Mouse (Mus musculus): Measurements from ENCODE around the gene Csmd2. TPM values are rescaled to one million over a fixed set of nuclear protein-coding genes. Genes with fewer than 3 reads are reported as not detected.

Gene Csmd2
- total RNA-seq, 2 experiments from 2014 or later: 39.8 to 44.0 TPM

GRCm38 (mm10) chr4:128402706-128403105, 415.0 kb downstream of the Csmd2 start:
- no peak for DNase-seq (ENCODE audit: low spot score in 2 of 2)

DNA sequence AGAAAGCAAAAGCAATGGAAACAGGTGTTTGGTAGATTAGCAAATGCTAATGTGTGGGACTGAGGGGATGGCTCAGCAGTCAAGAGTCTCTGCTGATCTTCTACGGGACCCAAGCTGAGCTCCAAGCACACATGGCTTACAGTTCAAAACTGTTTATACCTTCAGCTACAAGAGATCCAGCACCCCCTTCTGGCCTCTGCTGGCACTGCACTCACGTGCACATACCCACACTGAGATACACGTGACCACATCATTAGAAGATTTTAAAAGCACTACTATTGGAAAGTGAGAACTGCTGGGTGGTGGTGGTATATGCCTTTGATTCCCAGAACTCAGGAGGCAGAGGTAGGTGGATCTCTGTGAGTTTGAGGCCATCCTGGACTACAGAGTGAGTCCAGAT, 417.9 kb downstream of the Csmd2 start:
- DNase-seq (ENCODE audit: low spot score in 2 of 2): no peak

DNA sequence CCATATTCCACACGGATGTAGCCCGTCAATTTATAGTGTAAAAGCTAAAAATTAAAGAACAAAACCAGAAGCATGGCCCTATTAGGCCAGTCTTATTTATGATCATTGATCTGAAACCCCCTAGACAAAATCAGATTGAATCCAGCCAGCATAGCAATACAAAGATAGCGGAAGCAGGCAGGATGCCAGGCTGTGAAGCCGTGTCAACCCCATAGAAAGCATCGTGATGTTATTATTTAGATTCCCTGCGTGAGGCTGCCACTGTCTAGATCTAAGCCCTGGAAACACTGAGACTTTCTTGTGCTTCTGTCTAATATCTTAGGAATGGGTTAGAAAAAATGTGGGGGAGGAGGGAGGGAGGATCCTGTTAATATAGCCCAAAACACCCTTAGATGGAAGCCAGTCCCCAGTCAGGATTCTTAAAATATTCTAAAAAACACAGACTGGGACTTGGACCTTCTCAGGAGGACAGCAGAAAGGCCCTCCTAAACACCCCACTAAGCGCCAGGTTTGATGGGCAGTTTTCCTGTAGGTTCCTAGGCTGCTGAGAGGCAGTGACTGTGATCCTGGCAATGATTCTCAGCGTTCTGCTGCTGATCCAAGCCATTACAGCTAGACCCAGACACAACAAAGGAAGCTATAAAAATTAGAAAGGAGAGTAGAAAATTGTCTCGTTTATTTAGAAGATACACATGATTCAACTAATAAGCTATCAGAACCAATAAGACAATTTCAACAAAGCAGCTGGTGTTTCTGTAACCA, 419.6 kb downstream of the Csmd2 start:
- DNase-seq (ENCODE audit: low spot score in 2 of 2): no peak

- DNase-seq (ENCODE audit: low spot score in 2 of 2): peak; percentile 73 to 82
Measured at GRCm38 (mm10) chr4:128411941-128412630, 424.4 kb downstream of the Csmd2 start.

DNA sequence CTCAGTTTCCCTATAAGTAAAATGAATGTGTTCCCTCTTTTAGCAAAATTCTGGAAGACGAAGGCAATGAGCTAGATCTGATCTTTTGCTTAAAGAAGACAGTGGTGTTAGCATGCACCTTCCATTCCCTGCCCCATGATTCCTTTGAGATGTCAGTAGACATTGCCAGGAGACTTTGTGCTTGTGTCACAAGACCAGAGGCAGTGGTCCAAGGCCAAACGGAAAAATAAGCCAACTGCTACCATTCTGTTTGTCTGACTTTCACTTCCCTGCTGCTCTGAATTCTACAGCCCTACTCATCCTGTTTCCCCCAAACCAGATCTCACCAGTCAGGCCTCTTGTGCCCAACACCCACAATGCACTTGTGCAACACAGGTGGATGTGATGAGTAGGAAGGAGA, 427.1 kb downstream of the Csmd2 start:
- DNase-seq (ENCODE audit: low spot score in 2 of 2): no peak

DNA sequence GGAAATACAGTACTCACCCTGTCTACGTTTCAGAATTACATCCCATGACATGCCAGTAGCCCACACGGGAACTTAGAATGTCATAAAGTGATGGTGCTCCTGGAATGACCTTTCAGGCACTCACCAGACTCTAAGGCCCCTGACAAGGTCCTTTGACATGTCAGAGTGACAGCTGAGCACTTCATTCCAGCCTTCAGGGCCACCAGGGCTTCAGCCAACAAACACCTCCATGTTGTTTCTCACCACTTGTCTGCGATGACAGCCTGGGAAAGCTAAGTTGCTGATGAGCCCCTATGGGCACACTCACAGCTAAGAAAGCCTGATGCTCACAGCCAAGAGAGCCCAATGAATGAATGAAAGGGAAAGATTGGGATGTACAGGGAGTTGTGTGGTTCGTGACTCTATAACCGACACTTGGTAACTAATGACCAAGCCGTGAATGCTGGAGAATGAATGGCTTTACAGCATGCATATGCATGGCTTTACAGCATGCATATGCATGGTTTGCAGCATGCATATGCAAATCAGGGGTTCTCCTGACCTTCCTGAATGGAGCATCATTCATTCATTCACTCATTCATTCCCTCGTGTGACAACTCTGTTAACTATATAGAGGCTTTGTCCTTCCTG, 432.4 kb downstream of the Csmd2 start:
- no peak for DNase-seq (ENCODE audit: low spot score in 2 of 2)

DNA sequence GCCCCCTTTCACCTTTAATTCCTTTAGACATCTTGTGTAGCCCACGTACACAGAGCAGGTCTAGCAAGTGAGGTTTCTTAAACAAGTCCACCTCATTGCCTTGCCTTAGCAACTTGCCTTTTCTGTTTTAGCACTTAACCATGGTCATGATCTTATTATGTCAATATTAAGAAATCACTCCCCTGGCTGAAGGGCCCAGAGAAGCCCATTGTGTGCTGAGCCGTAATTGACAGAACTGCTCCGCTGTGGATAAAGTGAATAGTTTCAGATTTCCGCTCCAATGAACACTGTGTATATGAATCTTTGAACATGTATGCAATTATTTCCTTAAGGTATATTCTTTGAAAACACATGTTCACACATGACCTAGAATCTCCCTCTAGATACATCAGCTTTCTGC, 434.8 kb downstream of the Csmd2 start:
- no peak for DNase-seq (ENCODE audit: low spot score in 2 of 2)

GRCm38 (mm10) chr4:128425339-128425738, 437.7 kb downstream of the Csmd2 start:
- DNase-seq (ENCODE audit: low spot score in 2 of 2): no peak

- DNase-seq (ENCODE audit: low spot score in 2 of 2): no peak
Measured at GRCm38 (mm10) chr4:128427261-128428030, 439.8 kb downstream of the Csmd2 start.

- DNase-seq (ENCODE audit: low spot score in 2 of 2): no peak
Measured at GRCm38 (mm10) chr4:128428303-128429107, 440.8 kb downstream of the Csmd2 start.

DNA sequence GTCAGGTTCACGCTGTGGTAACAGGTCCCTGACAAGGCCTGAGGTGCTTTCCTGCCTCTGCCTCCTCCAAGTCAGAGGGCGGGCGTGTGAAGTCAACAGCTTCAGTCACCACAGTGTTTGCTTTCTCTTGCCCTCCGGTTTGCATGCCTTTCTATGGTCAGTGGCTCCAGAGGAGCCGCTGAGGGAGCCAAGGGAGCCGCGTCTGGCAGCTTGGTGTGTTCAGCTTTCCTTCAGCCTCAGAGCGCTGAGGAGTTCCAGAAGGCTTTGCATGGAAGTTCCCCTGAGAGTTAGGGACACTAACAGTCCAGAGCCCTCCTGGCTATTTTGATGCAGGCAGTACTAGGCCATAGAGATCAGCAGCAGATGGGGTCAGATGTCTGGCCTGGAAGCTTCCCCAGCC, 441.9 kb downstream of the Csmd2 start:
- no peak for DNase-seq (ENCODE audit: low spot score in 2 of 2)

- no peak for DNase-seq (ENCODE audit: low spot score in 2 of 2)
Measured at GRCm38 (mm10) chr4:128440550-128440949, 452.9 kb downstream of the Csmd2 start.

- no peak for DNase-seq (ENCODE audit: low spot score in 2 of 2)
Measured at GRCm38 (mm10) chr4:128441228-128441627, 453.6 kb downstream of the Csmd2 start.

GRCm38 (mm10) chr4:128442791-128443190, 455.1 kb downstream of the Csmd2 start:
- DNase-seq (ENCODE audit: low spot score in 2 of 2): no peak

- no peak for DNase-seq (ENCODE audit: low spot score in 2 of 2)
Measured at GRCm38 (mm10) chr4:128445514-128446260, 458.0 kb downstream of the Csmd2 start.

- DNase-seq (ENCODE audit: low spot score in 2 of 2): no peak
Measured at GRCm38 (mm10) chr4:128448831-128449431, 461.3 kb downstream of the Csmd2 start.

DNA sequence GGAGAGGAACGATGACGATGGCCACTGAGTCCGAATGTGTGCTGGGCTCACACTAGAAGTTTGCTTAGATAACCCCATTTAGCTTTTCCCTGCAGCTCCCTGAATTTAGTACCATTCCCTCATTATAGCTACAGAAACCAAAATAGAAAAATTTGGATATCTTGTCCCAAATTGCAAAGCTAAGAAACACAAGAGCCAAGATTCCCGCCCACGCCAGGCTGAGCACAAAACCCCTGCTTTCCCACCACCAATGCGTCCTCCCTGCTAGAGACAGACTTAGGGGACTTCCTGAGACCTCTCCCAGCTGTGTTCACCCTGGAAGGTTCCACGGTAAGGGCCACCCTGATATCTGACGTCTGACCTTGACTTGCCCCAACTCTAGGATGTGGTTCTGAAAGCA, 462.5 kb downstream of the Csmd2 start:
- DNase-seq (ENCODE audit: low spot score in 2 of 2): no peak

GRCm38 (mm10) chr4:128450974-128451373, 463.3 kb downstream of the Csmd2 start:
- peak; percentile 64 to 86 for DNase-seq (ENCODE audit: low spot score in 2 of 2)

DNA sequence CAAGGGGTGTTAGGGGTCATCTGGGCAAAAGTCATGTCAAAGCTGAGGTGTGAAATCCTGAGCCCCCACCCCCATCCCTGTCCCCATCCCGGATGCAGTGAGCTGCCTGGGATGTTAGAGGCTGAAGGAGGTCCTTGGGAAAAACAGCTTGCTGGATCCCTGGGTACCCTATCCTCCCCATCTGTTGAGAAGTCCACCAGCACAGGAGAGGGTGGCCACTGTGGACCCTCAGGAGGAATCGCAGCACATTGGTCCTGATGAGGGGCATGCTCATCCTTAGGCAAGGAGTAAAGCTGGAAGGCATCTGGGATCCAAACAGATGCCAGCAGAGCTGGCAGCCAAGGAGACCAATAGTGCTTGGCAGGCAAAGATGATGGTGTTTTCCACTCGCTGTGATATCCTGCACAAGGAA, 463.7 kb downstream of the Csmd2 start:
- DNase-seq (ENCODE audit: low spot score in 2 of 2): no peak

Data from layer of hippocampus, postnatal 14 days (tissue).